Mouse (Mus musculus): ENCODE measurements around the gene Gfra4.
A peak's percentile ranks its signal among the peaks of the same experiment; 100 is the strongest.
"Not testable (repeated sequence)": the region's sequence is repeated elsewhere in the genome, so short reads cannot be mapped to it uniquely, and the experiment has no call there.

The Gfra4 gene

GRCm38 (mm10) chr2:131044989-131045720, 2.3 kb upstream of the Gfra4 start:
- DNase-seq: peak; percentile 54

GRCm38 (mm10) chr2:131044354-131044852, 1.5 kb upstream of the Gfra4 start:
- DNase-seq: no peak

- DNase-seq: peak; percentile 41
Observed at GRCm38 (mm10) chr2:131040854-131041825, 1.7 kb downstream of the Gfra4 start.

- DNase-seq: no peak
Observed at GRCm38 (mm10) chr2:131038675-131039074, 4.2 kb downstream of the Gfra4 start.

- no peak for DNase-seq
Observed at GRCm38 (mm10) chr2:131038197-131038596, 4.7 kb downstream of the Gfra4 start.

GRCm38 (mm10) chr2:131037226-131037990, 5.5 kb downstream of the Gfra4 start:
- DNase-seq: peak; percentile 57

- no peak for DNase-seq
Observed at GRCm38 (mm10) chr2:131036757-131037156, 6.1 kb downstream of the Gfra4 start.

GRCm38 (mm10) chr2:131036343-131036742, 6.5 kb downstream of the Gfra4 start:
- no peak for DNase-seq

GRCm38 (mm10) chr2:131031406-131031805, 11.5 kb downstream of the Gfra4 start:
- DNase-seq: not testable (repeated sequence)

GRCm38 (mm10) chr2:131030998-131031397, 11.9 kb downstream of the Gfra4 start:
- no peak for DNase-seq

GRCm38 (mm10) chr2:131030561-131030960, 12.3 kb downstream of the Gfra4 start:
- no peak for DNase-seq

- DNase-seq: peak; percentile 41
Observed at GRCm38 (mm10) chr2:131029065-131029935, 13.6 kb downstream of the Gfra4 start.

- no peak for DNase-seq
Observed at GRCm38 (mm10) chr2:131026941-131027340, 15.9 kb downstream of the Gfra4 start.

GRCm38 (mm10) chr2:131025230-131025629, 17.7 kb downstream of the Gfra4 start:
- no peak for DNase-seq

GRCm38 (mm10) chr2:131010566-131010965, 32.3 kb downstream of the Gfra4 start:
- DNase-seq: no peak

GRCm38 (mm10) chr2:131009123-131009522, 33.8 kb downstream of the Gfra4 start:
- no peak for DNase-seq

- no peak for DNase-seq
Observed at GRCm38 (mm10) chr2:130992818-130993217, 50.1 kb downstream of the Gfra4 start.
